Mouse (Mus musculus) lung, postnatal 0 days (tissue): ENCODE results near the gene Olfm4. TPM values are rescaled to one million over a fixed set of nuclear protein-coding genes. Genes with fewer than 3 reads are reported as not detected.

Experiments used
- ATAC-seq: fragments of 200-750 bp; cut with Nextera tagmentation; 2 replicates; pipeline ENCODE4 v1.8.0; 2017; ENCODE audit warnings: moderate library complexity
- DNase-seq: peaks from one replicate; pipeline ENCODE4 v3.0.0-alpha.2; 2016; ENCODE audit warnings: low spot score
- H3K27ac ChIP-seq: fragments of 300-500 bp; sonication (generic); 2 replicates; pipeline ENCODE4 v1.5.1; 2014; ENCODE audit warnings: antibody characterized with exemption, mild to moderate bottlenecking, low read length, mixed read lengths
- H3K27me3 ChIP-seq: fragments of 300-500 bp; sonication (generic); replicated peaks from 2 replicates; pipeline ENCODE4 v1.6.1; 2014; ENCODE audit warnings: low read length, mixed read lengths; ENCODE audit not compliant: insufficient read depth
- H3K36me3 ChIP-seq: fragments of 300-500 bp; sonication (generic); 2 replicates; pipeline ENCODE4 v1.6.1; 2014; ENCODE audit warnings: low read length, mixed read lengths; ENCODE audit not compliant: insufficient read depth
- H3K4me1 ChIP-seq: fragments of 300-500 bp; sonication (generic); 2 replicates; pipeline ENCODE4 v1.6.1; 2014; ENCODE audit warnings: antibody characterized with exemption, low read depth, low read length, mixed read lengths; ENCODE audit not compliant: insufficient read depth
- H3K4me2 ChIP-seq: fragments of 300-500 bp; sonication (generic); replicated peaks from 2 replicates; pipeline ENCODE4 v1.6.1; 2014; ENCODE audit warnings: low read depth, mild to moderate bottlenecking, low read length, moderate library complexity, mixed read lengths
- H3K4me3 ChIP-seq: fragments of 300-500 bp; sonication (generic); 2 replicates; pipeline ENCODE4 v1.5.1; 2014; ENCODE audit warnings: low read depth, low read length
- H3K9ac ChIP-seq: fragments of 300-500 bp; sonication (generic); replicated peaks from 2 replicates; pipeline ENCODE4 v1.6.1; 2014; ENCODE audit warnings: low read depth, mild to moderate bottlenecking
- H3K9me3 ChIP-seq: fragments of 300-500 bp; sonication (generic); 2 replicates; pipeline ENCODE4 v1.6.1; 2016; ENCODE audit warnings: low read length, mixed read lengths
- CTCF ChIP-seq: IDR thresholded peaks from 2 replicates; pipeline ENCODE4 v1.5.1; 2016; ENCODE audit warnings: antibody characterized with exemption, mild to moderate bottlenecking
- EP300 ChIP-seq: IDR thresholded peaks from 2 replicates; pipeline ENCODE4 v1.6.1; 2016; ENCODE audit warnings: antibody characterized with exemption, mild to moderate bottlenecking, control low read depth
- WGBS: fragments of 180-500 bp; shearing (Covaris S2); extraction: QIAGEN DNeasy Blood & Tissue Kit; methylation state at CpG from one replicate; pipeline ENCODE4 v1.1.7; 2014; 5-methylcytosine and 5-hydroxymethylcytosine counted together
- polyA plus RNA-seq: library from polyadenylated mRNA; unstranded; fragments of >200 nt; fragmentation: Nextera tagmentation; extraction: Ambion mirVana; gene quantifications from 2 replicates; pipeline ENCODE4 v1.2.1, GENCODE M21; 2015

The Olfm4 gene
- polyA plus RNA-seq, 1 experiment from 2014 or later = 3.1 TPM

DNA sequence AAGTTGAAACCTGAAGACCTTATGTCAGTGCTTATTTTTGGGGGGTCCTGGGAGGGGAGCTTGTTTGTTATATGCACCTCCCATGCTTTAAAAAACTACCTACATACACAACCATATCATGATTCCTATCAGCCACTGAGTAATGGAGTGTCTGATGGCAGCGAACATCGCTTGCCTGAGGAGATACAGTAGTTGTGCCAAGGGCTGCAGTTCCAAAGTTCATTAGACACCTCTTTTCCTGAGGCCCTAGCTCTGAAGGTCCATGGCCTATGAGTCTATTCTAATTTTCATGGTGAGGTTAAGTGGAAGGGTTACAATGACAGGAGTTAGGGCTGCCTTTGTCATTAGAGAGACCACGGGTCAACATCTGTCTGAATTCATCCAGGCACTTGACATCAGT is 26.5 kb downstream of the Olfm4 start:
- Histone ChIP-seq H3K27me3 (no peaks in the 10 kb centered on the region), H3K9ac (no peak overlapping the region), H3K4me2 (no peak overlapping the region), H3K4me3 (no peak overlapping the region), H3K36me3 (no peaks in the 10 kb centered on the region), H3K9me3 (no peaks in the 10 kb centered on the region), H3K4me1 (no peaks in the 10 kb centered on the region), H3K27ac (no peak overlapping the region)
- 74% methylated on average over 3 of the region's 3 CpGs for whole genome bisulfite sequencing
- DNase-seq = no peak
- no peak for TF ChIP-seq CTCF
- TF ChIP-seq EP300 = no peak
- no peak for ATAC-seq

GRCm38 (mm10) chr14:80014966-80015365 is 31.1 kb downstream of the Olfm4 start:
- H3K4me3 ChIP-seq = no peak overlapping the region
- 47% methylated on average over 6 of the region's 6 CpGs for WGBS
- no peak for ATAC-seq
- H3K27ac ChIP-seq = no peak overlapping the region
- H3K9me3 ChIP-seq = no peaks in the 10 kb centered on the region
- H3K27me3 ChIP-seq = no peaks in the 10 kb centered on the region
- TF ChIP-seq CTCF = no peak
- TF ChIP-seq EP300 = no peak
- no peaks in the 10 kb centered on the region for H3K4me1 ChIP-seq
- no peak for DNase-seq
- no peak overlapping the region for H3K9ac ChIP-seq
- H3K36me3 ChIP-seq = no peaks in the 10 kb centered on the region
- no peak overlapping the region for H3K4me2 ChIP-seq

DNA sequence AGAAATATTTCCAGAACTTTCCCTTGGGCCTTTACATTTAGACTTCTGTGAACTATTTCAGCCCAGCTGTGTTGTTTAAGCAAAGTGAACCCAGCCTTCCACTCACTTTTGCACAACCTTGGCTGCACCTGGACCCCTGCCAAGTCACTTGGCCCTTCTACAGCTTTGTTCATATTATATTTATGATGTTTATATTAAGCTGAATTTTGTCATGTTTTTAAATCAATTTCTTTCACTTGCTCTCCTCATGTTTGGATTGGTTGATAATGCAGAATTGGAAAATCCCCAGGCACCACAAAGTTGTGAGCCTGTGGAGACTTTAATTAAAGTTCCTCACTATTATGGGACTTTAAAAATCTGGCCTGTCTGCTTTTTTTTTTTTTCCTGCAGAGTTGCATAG is 32.2 kb downstream of the Olfm4 start:
- Histone ChIP-seq H3K9ac (no peak overlapping the region), H3K36me3 (no peaks in the 10 kb centered on the region), H3K27ac (no peak overlapping the region), H3K4me3 (no peak overlapping the region), H3K9me3 (no peaks in the 10 kb centered on the region), H3K27me3 (no peaks in the 10 kb centered on the region), H3K4me2 (no peak overlapping the region), H3K4me1 (no peaks in the 10 kb centered on the region)
- peak; percentile 14 for DNase-seq
- ATAC-seq = no peak
- no peak for TF ChIP-seq CTCF
- no peak for TF ChIP-seq EP300

DNA sequence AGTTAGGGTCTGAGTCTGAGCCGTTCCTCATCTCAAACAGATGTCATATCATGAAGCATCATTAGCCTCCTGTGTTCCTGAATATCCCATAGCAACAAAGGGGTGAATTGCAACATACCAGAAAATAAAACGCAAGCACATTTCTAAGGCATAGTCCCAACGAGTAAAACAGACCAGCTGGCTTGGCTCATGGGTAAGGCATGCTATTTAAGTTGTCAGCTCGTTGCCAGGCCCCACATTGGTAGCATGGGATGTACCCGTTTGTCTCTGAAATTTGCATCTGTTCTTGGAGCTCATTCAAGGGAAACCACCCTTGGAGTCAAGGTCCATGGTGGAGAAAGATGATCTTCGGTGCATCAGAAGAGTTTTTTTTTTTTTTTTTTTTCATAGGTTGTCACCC is 42.2 kb downstream of the Olfm4 start:
- DNase-seq (peak; percentile 75), ATAC-seq (peak; percentile 93)
- 51% methylated on average over 6 of the region's 6 CpGs for WGBS
- Histone ChIP-seq H3K4me2 (no peak overlapping the region), H3K4me3 (no peak overlapping the region), H3K36me3 (no peaks in the 10 kb centered on the region), H3K27me3 (no peaks in the 10 kb centered on the region), H3K27ac (no peak overlapping the region), H3K9me3 (no peaks in the 10 kb centered on the region), H3K9ac (no peak overlapping the region), H3K4me1 (no peaks in the 10 kb centered on the region)
- TF ChIP-seq EP300 (peak; percentile 40; the same call in 1 of the 2 replicates), CTCF (no peak)

DNA sequence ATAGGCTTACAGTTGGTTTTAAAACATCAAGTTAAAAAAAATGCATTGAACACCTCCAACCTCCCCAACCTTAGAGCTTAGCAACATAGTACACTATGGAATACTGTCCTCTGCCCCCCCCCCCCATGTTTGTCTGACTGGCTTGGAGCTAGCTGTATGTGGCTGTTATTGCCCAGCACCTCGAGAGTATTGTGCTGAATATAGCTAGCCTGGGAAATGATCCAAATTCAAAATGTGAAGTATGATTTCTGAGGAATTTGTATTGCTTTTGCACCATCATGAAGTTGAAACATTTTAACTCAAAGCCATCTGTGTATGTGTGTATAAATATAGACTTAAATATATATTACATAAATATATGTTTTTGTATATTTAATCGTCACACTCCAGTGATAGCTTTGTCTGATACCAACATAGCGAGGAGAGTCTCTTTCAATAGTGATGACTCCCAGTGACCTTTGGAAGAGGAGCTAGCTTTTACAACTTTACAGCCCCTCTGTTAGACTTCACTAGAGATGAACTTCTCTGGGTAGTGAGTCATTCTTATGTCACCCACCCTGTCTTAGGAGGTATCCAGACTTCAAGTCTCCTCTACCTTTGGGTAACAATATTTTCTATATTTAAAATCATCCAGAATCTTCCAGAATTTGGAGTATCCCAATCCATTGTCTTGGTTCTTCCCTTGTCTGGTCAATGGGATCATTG is 45.6 kb downstream of the Olfm4 start:
- no peak for TF ChIP-seq CTCF
- no peak for TF ChIP-seq EP300
- no peaks in the 10 kb centered on the region for H3K36me3 ChIP-seq
- H3K27ac ChIP-seq = no peak overlapping the region
- ATAC-seq (no peak), DNase-seq (no peak)
- H3K4me3 ChIP-seq = no peak overlapping the region
- 55% methylated on average over 3 of the region's 3 CpGs for WGBS
- no peaks in the 10 kb centered on the region for H3K9me3 ChIP-seq
- no peaks in the 10 kb centered on the region for H3K4me1 ChIP-seq
- H3K9ac ChIP-seq = no peak overlapping the region
- no peak overlapping the region for H3K4me2 ChIP-seq
- no peaks in the 10 kb centered on the region for H3K27me3 ChIP-seq

- no peak overlapping the region for H3K9ac ChIP-seq
- H3K4me1 ChIP-seq = no peaks in the 10 kb centered on the region
- H3K36me3 ChIP-seq = no peaks in the 10 kb centered on the region
- no peaks in the 10 kb centered on the region for H3K9me3 ChIP-seq
- no peak overlapping the region for H3K4me3 ChIP-seq
- 64% methylated on average over 4 of the region's 4 CpGs for WGBS
- DNase-seq (no peak), ATAC-seq (no peak)
- TF ChIP-seq EP300 (no peak), CTCF (no peak)
- no peak overlapping the region for H3K27ac ChIP-seq
- no peaks in the 10 kb centered on the region for H3K27me3 ChIP-seq
- no peak overlapping the region for H3K4me2 ChIP-seq
These were observed 55.9 kb downstream of the Olfm4 start for GRCm38 (mm10) chr14:80039645-80040272.
